Mouse (Mus musculus) adrenal gland (tissue): ENCODE results near the gene Crhbp.

Experiments used
- intact Hi-C: fragments of 180-260 bp; cut with DNase I; formaldehyde crosslinking; loops from one replicate; pipeline ENCODE4 v1.15.1; 2025

Crhbp gene

DNA sequence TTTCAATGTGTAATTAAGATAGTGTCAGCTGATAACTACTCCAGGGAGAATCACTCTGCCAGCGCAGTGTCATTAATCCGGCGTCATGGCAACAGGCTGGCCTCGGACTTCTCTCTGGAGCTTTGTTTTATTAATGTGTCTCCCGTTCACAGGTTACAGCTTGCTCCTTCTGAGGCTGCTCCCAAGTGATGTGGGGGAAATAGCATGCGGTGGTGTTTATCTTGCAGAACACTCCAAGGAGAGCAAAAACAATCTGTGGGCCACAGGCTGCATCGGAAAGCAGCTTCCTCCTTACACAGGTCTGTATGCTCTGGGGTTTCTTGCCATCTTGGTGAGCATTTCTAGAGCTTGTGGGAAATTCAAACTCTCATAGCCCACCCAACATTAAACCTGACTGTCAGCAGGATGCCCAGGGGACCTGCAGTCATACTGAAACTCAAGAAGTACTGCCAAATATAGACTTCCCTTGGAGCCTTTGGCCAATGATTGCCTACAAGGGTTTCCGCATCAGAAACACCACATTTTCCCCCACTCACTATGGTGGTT is 25.4 kb downstream of the Crhbp start:
- intact Hi-C loops: no loop called here

DNA sequence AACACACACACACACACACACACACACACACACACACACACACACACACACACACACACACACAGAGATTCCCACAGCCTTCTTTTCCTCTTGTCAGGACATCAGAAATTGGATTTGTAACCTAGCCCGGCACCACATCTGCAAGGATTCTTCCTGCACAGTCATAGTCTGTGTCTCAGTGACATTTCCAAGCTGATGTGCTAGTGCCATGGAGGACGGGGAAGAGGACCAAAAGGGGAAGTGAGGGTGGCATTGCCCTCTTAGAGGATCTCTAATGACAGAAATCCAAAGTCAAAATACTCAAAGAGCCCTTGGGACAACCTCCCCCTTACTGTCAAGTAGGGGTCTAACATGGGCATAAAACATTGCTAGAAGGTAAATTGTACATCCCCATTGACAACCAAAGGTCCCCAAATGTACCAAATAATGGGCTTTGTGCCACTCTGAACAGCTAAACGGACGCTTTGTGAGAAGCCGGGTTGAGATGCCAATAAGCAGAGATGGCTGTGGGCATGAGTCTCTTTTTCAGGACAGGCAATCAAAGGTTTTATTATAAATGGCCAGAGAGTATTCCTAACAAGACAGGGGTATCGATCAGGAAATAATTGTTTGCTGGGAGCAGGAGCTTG is 26.0 kb downstream of the Crhbp start:
- intact Hi-C loops: no loop called here

DNA sequence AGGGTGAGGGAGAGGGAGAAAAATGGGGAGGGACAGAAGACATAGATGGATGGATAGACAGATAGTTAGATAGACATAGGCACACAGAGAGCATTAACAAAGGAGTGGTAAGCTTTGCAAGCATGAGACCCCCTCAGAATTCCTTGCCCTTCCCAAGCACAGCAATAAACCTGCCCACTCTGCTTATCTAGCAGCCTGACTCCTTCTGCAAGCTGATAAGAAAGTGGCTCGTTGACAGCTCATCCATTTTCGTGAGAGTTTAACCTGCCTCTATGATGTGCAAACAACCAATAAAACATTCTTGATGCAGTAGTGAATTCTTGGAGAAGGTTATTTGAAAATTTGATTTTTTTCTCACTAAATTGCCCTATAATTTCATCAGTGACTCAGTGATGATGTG is 32.5 kb downstream of the Crhbp start:
- intact Hi-C loops: no loop called here

DNA sequence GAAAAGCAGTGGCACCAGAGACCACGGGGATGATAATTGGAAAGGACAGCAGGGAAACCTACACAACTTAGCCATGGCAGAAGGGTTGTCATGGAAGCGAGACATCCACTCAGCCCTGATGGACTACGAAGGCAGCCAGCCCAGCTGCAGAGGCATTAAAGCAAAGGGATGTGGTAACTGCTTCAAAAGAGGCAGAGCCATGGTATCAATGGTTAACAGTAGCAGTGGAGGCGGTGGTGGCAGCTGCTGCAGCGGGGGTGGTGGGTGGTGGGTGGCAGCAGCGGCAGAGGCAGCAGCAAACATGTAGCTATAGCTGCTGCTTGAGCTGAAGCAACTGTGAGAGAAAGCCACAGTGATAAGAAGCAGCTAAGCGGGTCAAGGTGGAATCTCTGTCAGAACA is 51.5 kb downstream of the Crhbp start:
- intact Hi-C loops: no loop called here

DNA sequence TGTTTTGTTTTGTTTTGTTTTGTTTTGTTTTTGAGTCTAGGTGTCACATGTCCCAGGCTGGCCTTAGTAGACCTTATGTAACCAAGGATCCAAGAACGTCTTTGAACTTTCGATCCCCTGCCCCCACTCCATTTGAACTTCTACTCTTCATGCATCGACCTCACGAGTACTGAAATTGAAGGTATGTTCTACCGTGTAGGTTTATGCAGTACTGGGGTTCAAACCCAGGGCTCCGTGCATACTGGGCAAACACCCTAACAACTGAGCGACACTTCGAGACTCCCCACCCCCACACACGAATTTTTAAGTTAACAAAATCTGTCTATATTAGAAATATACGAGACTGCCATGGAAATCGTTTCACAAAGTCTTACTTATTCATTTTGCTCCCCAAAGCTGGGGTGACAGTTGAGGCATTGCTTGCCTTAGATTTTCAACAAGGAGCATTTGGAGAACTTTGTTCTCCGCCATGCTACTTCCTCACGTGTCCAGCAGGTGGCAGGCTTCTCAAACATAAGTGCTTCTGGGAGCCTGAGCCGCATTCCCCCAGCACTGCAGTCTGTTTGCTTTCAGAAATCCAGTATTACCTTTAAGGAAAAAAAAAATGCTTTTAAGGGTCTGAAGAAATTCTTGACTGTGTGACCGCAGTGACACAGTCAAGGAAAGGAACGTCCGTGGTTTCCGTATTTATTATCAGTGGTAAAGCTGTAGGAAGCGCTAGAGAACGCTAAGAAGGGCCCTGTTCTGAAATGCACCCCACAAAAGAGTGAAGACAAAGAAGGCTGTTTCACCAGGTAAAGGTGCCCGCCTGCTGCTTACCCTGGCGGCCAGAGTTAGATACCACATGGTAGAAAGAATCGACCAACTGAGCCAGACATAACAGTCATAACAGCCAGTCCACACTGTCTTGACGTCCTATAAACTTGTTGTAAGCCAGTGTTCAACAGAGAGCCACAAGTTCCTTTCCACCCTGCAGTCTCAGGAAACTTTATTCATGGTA is 54.6 kb downstream of the Crhbp start:
- intact Hi-C loops: loop anchor here (1.0 kb wide), 1 partner anchor 91 kb away; no protein-coding TSS in a partner anchor

DNA sequence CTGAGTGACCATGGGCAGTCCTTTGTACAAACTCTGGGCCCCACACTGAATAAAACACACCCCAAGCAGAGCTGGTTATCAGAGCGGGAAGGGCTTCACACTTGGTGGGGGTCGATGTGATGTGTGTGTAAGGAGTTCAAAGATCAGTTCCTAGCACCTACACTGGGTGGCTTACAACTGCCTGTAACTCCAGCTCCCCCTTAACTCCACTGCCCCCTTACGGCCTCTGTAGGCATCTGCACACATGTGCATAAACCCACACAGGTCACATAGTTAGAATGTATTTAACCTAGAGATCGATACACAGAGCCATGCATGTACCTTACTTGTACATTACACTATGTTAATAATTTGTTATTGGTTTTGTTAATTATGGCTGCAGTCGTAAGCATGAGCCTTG is 56.5 kb downstream of the Crhbp start:
- intact Hi-C loops: no loop called here

DNA sequence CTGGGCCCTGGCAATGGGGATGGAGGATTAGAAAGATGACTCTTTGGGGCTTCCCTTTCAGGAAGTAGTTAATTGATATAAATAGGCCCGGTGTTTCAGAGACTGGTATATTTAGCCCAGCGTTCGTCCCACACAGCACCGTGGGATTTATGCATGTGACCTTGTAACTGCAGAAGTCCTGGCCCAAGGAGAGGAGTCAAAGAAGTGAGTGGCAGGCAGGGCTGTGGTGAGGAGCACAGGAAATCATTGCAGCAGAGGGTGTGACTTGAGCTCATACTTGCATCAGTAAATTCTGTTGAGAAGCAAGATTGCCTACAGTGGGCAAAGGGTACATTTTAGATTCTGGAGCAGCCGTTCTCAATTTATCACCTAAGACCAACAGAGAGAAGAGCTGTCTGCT is 62.3 kb downstream of the Crhbp start:
- intact Hi-C loops: no loop called here
